In genomic region chr8:95656316-95657002, GRCm38 (mm10) we compare ENCODE assay signal across 27 mouse cellular contexts. TPM values are rescaled to one million over a fixed set of nuclear protein-coding genes. Genes with fewer than 3 reads are reported as not detected.
DNase-seq lines count a peak whose midpoint lies in the region; ATAC-seq and TF ChIP-seq lines count a peak whose summit lies in the region.
"Had no signal": no experiment of that assay in that cellular context is flagged by ENCODE, and none has a peak within 500 bp of the region (broad histone marks: within the 10 kb centered on the region; RNA-seq: fewer than 3 reads in every experiment).

No protein-coding gene starts in this region.

- H3K4me2 ChIP-seq in forebrain, postnatal 0 days (ENCODE audit: low read depth): no peak overlapping the region
- H3K4me2 ChIP-seq: embryonic facial prominence, embryonic 12.5 days; embryonic facial prominence, embryonic 15.5 days; forebrain, embryonic 13.5 days; heart, embryonic 13.5 days; hindbrain, embryonic 14.5 days had no signal

- H3K4me1 ChIP-seq in forebrain, postnatal 0 days (ENCODE audit: insufficient read depth): no peaks in the 10 kb centered on the region
- peaks cover 20% of the 10 kb centered on the region for H3K4me1 ChIP-seq in forebrain, embryonic 10.5 days
- H3K4me1 ChIP-seq in MEL (ENCODE audit: control insufficient read depth in 1 of 2, insufficient read depth in 2 of 2, low read length in 2 of 2): peaks cover 23 to 32% of the 10 kb centered on the region in 2 experiments
- H3K4me1 ChIP-seq: embryonic facial prominence, embryonic 12.5 days; embryonic facial prominence, embryonic 15.5 days had no signal

- no peak for TF ChIP-seq RAD21 in MEL (IDR thresholded peaks at IDR 0.05; ENCODE audit: low read depth, low read length)

- WGBS in forebrain, postnatal 0 days: 45% methylated on average over 5 of the region's 5 CpGs
- WGBS in forebrain, embryonic 10.5 days: 61% methylated on average over 5 of the region's 5 CpGs

- H3K9me3 ChIP-seq in forebrain, postnatal 0 days (ENCODE audit: low read length): no peaks in the 10 kb centered on the region
- H3K9me3 ChIP-seq in forebrain, embryonic 10.5 days: no peaks in the 10 kb centered on the region
- H3K9me3 ChIP-seq in MEL (replicated peaks; ENCODE audit: insufficient read depth, low read length): no peaks in the 10 kb centered on the region
- H3K9me3 ChIP-seq: embryonic facial prominence, embryonic 12.5 days; embryonic facial prominence, embryonic 15.5 days; forebrain, embryonic 13.5 days; heart, embryonic 10.5 days; heart, embryonic 13.5 days had no signal

- ATAC-seq in forebrain, postnatal 0 days: peak; percentile 73; the same call in 1 of the 2 replicates
- ATAC-seq: activated CD4-positive, CD25-positive, alpha-beta regulatory T cell, adult 4 months; CD4-positive, CD25-positive, alpha-beta regulatory T cell, adult 4 months; forebrain, embryonic 13.5 days; hindbrain, postnatal 0 days; inflammation-experienced regulatory T-cells, adult 6 months; intestine, embryonic 16.5 days had no signal

- H3K36me3 ChIP-seq in forebrain, postnatal 0 days (ENCODE audit: insufficient read depth): no peaks in the 10 kb centered on the region
- no peaks in the 10 kb centered on the region for H3K36me3 ChIP-seq in forebrain, embryonic 10.5 days (replicated peaks)
- peaks cover 0 to 19% of the 10 kb centered on the region in 2 experiments; a peak in 2 of 4 replicates for H3K36me3 ChIP-seq in MEL (ENCODE audit: control insufficient read depth in 1 of 2, insufficient read depth in 2 of 2, low read length in 2 of 2)
- H3K36me3 ChIP-seq: embryonic facial prominence, embryonic 12.5 days; embryonic facial prominence, embryonic 15.5 days; heart, embryonic 10.5 days; heart, embryonic 13.5 days had no signal

- no peaks in the 10 kb centered on the region for H3K79me2 ChIP-seq in MEL (ENCODE audit: control insufficient read depth, insufficient read depth, low read length, poor library complexity)

- H3K27me3 ChIP-seq in forebrain, postnatal 0 days (ENCODE audit: insufficient read depth, low read length): no peaks in the 10 kb centered on the region
- no peaks in the 10 kb centered on the region for H3K27me3 ChIP-seq in forebrain, embryonic 10.5 days (ENCODE audit: poor library complexity, severe bottlenecking)
- no peaks in the 10 kb centered on the region for H3K27me3 ChIP-seq in MEL (ENCODE audit: control insufficient read depth in 1 of 2, insufficient read depth in 2 of 2, low read length in 2 of 2)
- H3K27me3 ChIP-seq: embryonic facial prominence, embryonic 12.5 days; embryonic facial prominence, embryonic 15.5 days; forebrain, embryonic 13.5 days; heart, embryonic 13.5 days had no signal

- DNase-seq in forebrain, postnatal 0 days: no peak
- no peak for DNase-seq in forebrain, embryonic 10.5 days (ENCODE audit: extremely low spot score, low spot score)
- peak; percentile 68 for DNase-seq in MEL (ENCODE audit: low read depth, low spot score)
- peak; percentile 55 for DNase-seq in brain, adult 2 months (ENCODE audit: low read depth, low spot score)
- no peak for DNase-seq in spleen, adult 18-20 months
- DNase-seq in layer of hippocampus, adult 18-20 months (ENCODE audit: low spot score in 2 of 2): no peak
- DNase-seq: adrenal gland, adult 8-10 months; adrenal gland, postnatal 25 days; cerebellum, adult 11 months; cerebellum, adult 2 months; cerebellum, adult 9-11 months; cerebellum, postnatal 25 days; gastrocnemius, postnatal 10 days; gastrocnemius, postnatal 36 days; heart, adult 2 months had no signal

- peak overlapping the region; percentile 45 for H3K27ac ChIP-seq in forebrain, postnatal 0 days (ENCODE audit: low read depth, low read length)
- H3K27ac ChIP-seq in forebrain, embryonic 10.5 days: no peak overlapping the region
- peak overlapping the region; percentile 61 for H3K27ac ChIP-seq in MEL (ENCODE audit: control insufficient read depth, low read depth, low read length)
- H3K27ac ChIP-seq: embryonic facial prominence, embryonic 12.5 days; embryonic facial prominence, embryonic 15.5 days; forebrain, embryonic 13.5 days; heart, adult 2 months; heart, embryonic 10.5 days; heart, embryonic 13.5 days; hindbrain, embryonic 14.5 days; hindbrain, postnatal 0 days had no signal

- no peak for TF ChIP-seq POLR2A in MEL (IDR thresholded peaks at IDR 0.05; ENCODE audit: control insufficient read depth in 1 of 2, insufficient read depth in 1 of 2, low read depth in 1 of 2, low read length in 2 of 2, poor library complexity in 1 of 2)

- TF ChIP-seq CTCF in forebrain, postnatal 0 days (IDR thresholded peaks at IDR 0.05; ENCODE audit: low read depth): no peak
- TF ChIP-seq CTCF in MEL (IDR thresholded peaks at IDR 0.05 in 2 of 3, conservative IDR thresholded peaks at IDR 0.05 in 1 of 3; ENCODE audit: control insufficient read depth in 1 of 3, insufficient read depth in 1 of 3, low read depth in 2 of 3, low read length in 3 of 3, poor library complexity in 1 of 3, severe bottlenecking in 1 of 3): no peak

- TF ChIP-seq EP300 in MEL (IDR thresholded peaks at IDR 0.05; ENCODE audit: low read depth in 1 of 2, low read length in 2 of 2): peak; percentile 62 to 75; a peak in 3 of 4 replicates

- no peak overlapping the region for H3K4me3 ChIP-seq in forebrain, postnatal 0 days (ENCODE audit: low read depth, low read length)
- no peak overlapping the region for H3K4me3 ChIP-seq in forebrain, embryonic 10.5 days
- no peak overlapping the region; a peak in 1 of 4 replicates for H3K4me3 ChIP-seq in MEL (ENCODE audit: control insufficient read depth in 1 of 2, insufficient read depth in 1 of 2, low read depth in 2 of 2, low read length in 2 of 2)
- H3K4me3 ChIP-seq: embryonic facial prominence, embryonic 12.5 days; embryonic facial prominence, embryonic 15.5 days; forebrain, embryonic 13.5 days; heart, adult 2 months; heart, embryonic 10.5 days; heart, embryonic 13.5 days had no signal

- H3K9ac ChIP-seq in forebrain, postnatal 0 days: no peak overlapping the region
- peak overlapping the region; percentile 17; the same call in 1 of the 2 replicates for H3K9ac ChIP-seq in MEL (ENCODE audit: control insufficient read depth, low read depth, low read length, poor library complexity, severe bottlenecking)
- H3K9ac ChIP-seq: embryonic facial prominence, embryonic 12.5 days; embryonic facial prominence, embryonic 15.5 days; forebrain, embryonic 13.5 days; heart, embryonic 13.5 days; hindbrain, embryonic 14.5 days had no signal

TF ChIP-seq in MEL, 35 proteins besides CTCF, POLR2A, EP300 and RAD21:
- TF ChIP-seq MAX (IDR thresholded peaks at IDR 0.05; ENCODE audit: low read length) (0 out of 2 replicates have a peak, but pooled peaks have one; percentile 28), ELF1 (IDR thresholded peaks at IDR 0.05; ENCODE audit: low read depth, low read length) (0 out of 2 replicates have a peak, but pooled peaks have one; percentile 27), SIN3A (IDR thresholded peaks at IDR 0.05; ENCODE audit: low read length) (0 out of 2 replicates have a peak, but pooled peaks have one; percentile 33), UBTF (IDR thresholded peaks at IDR 0.05; ENCODE audit: borderline replicate concordance, insufficient read depth, low read depth, low read length) (no peak), ETS1 (IDR thresholded peaks at IDR 0.05; ENCODE audit: low read depth, low read length) (peak; percentile 75), MAZ (IDR thresholded peaks at IDR 0.05; ENCODE audit: low read depth, low read length) (0 out of 2 replicates have a peak, but pooled peaks have one; percentile 72), MYC (IDR thresholded peaks at IDR 0.05; ENCODE audit: low read depth, low read length) (no peak), TCF12 (IDR thresholded peaks at IDR 0.05; ENCODE audit: low read depth, low read length) (peak; percentile 72), NELFE (IDR thresholded peaks at IDR 0.05; ENCODE audit: low read depth, low read length) (no peak), HCFC1 (IDR thresholded peaks at IDR 0.05; ENCODE audit: low read depth, low read length) (0 out of 2 replicates have a peak, but pooled peaks have one; percentile 17), GATA1 (IDR thresholded peaks at IDR 0.05; ENCODE audit: low read depth, low read length) (peak; percentile 56)

RNA-seq across cellular contexts. Expression of gene Ndrg4, which starts 20.3 kb away (rescaled TPM):
- 549 and 619 TPM in 2 replicates for total RNA-seq in forebrain, postnatal 0 days (2014; rRNA removed)
- 428 and 484 TPM in 2 replicates for polyA plus RNA-seq in forebrain, postnatal 0 days (2015; fragmentation: Nextera tagmentation; extraction: Ambion mirVana)
- 14.7 and 16.7 TPM in 2 replicates for polyA plus RNA-seq in forebrain, embryonic 10.5 days (2016; fragmentation: Nextera tagmentation; extraction: Ambion mirVana)
- total RNA-seq in MEL (2012; rRNA removed): 0.15 TPM in 1 of 2 replicates, not detected in the other
- polyA plus RNA-seq in MEL (2012; ENCODE audit: insufficient read depth in 1 of 2, insufficient read length in 2 of 2, low read depth in 1 of 2, low replicate concordance in 2 of 2, missing spikeins in 1 of 2): under 1 TPM in 1 of 2 experiments, not detected in 1; 0.28 TPM
- total RNA-seq in layer of hippocampus, adult 18-20 months (2021): 1,000 to 10,000 TPM; 1,366 to 1,373 TPM
- total RNA-seq: granulocyte monocyte progenitor cell, adult 5-6 weeks had no signal

RNA-seq across cellular contexts. Expression of gene Gins3, which starts 23.2 kb away (rescaled TPM):
- 3.8 and 4.3 TPM in 2 replicates for total RNA-seq in forebrain, postnatal 0 days (2014; rRNA removed)
- 3.2 and 4.4 TPM in 2 replicates for polyA plus RNA-seq in forebrain, postnatal 0 days (2015; fragmentation: Nextera tagmentation; extraction: Ambion mirVana)
- 34.9 and 37.1 TPM in 2 replicates for polyA plus RNA-seq in forebrain, embryonic 10.5 days (2016; fragmentation: Nextera tagmentation; extraction: Ambion mirVana)
- 12.1 and 14.0 TPM in 2 replicates for total RNA-seq in MEL (2012; rRNA removed)
- polyA plus RNA-seq in MEL (2012; ENCODE audit: insufficient read depth in 1 of 2, insufficient read length in 2 of 2, low read depth in 1 of 2, low replicate concordance in 2 of 2, missing spikeins in 1 of 2): 10 to 100 TPM in 1 of 2 experiments, not detected in 1; 14.4 TPM
- total RNA-seq in layer of hippocampus, adult 18-20 months (2021): 1 to 10 TPM; 2.2 to 3.0 TPM

RNA-seq across cellular contexts. Expression of gene Setd6, which starts 59.2 kb away (rescaled TPM):
- 24.9 and 29.8 TPM in 2 replicates for total RNA-seq in forebrain, postnatal 0 days (2014; rRNA removed)
- 37.1 and 40.0 TPM in 2 replicates for polyA plus RNA-seq in forebrain, postnatal 0 days (2015; fragmentation: Nextera tagmentation; extraction: Ambion mirVana)
- 29.5 and 31.0 TPM in 2 replicates for polyA plus RNA-seq in forebrain, embryonic 10.5 days (2016; fragmentation: Nextera tagmentation; extraction: Ambion mirVana)
- 37.8 and 42.0 TPM in 2 replicates for total RNA-seq in MEL (2012; rRNA removed)
- polyA plus RNA-seq in MEL (2012; ENCODE audit: insufficient read depth in 1 of 2, insufficient read length in 2 of 2, low read depth in 1 of 2, low replicate concordance in 2 of 2, missing spikeins in 1 of 2): 10 to 100 TPM in 1 of 2 experiments, not detected in 1; 78.4 TPM
- 10 to 100 TPM; 17.7 to 22.8 TPM for total RNA-seq in layer of hippocampus, adult 18-20 months (2021)

Comparison
In these comparisons a context has a peak if more than half of its experiments do, and no peak if none do; other contexts are left out.
1. DNase-seq: peak in MEL (single experiment) and brain, adult 2 months (single experiment); none in forebrain, postnatal 0 days (single experiment), forebrain, embryonic 10.5 days (single experiment), spleen, adult 18-20 months (0 of 2) and layer of hippocampus, adult 18-20 months (0 of 2).
2. RNA of gene Ndrg4, which starts 20.3 kb away (total RNA-seq): 1,366 to 1,373 TPM in layer of hippocampus, adult 18-20 months and 549 to 619 TPM in forebrain, postnatal 0 days; 0.15 TPM in MEL; every median in the first group is over 100 times any median in the second.